Mouse (Mus musculus): ENCODE measurements around the gene Foxk1.

DNA sequence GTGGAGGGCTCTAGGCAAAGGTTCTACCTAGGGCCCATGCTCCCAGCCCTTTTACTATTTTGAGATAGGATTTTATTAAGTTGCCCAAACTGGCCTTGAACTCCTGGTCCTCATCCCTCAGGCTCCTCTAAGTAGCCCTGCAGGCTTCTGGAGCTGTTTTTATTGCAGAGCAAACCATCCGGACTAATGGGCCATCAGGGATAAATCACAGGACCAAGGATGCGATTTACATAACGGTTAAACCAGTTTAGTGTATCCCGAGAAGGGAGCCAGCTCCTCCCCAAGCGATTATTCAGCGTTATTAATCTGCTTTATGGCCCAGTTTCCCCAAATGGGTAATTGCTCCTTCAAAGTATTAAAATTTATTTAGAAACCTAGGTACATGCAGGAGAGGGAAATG, 14.1 kb downstream of the Foxk1 start:
- no peak for TF ChIP-seq CTCF (conservative IDR thresholded peaks at IDR 0.05; ENCODE audit: insufficient read depth, insufficient read length, low read depth, low read length)
- no peak for TF ChIP-seq POLR2A (IDR thresholded peaks at IDR 0.05; ENCODE audit: low read depth, low read length)

All from kidney, adult 2 months (tissue).